Mouse (Mus musculus): Measurements from ENCODE around the gene Tbc1d2b.

Tbc1d2b gene

GRCm38 (mm10) chr9:90270193-90270943, at the start of gene Tbc1d2b:
Gene Tbc1d2b, minus strand, starts transcription at chr9:90270804.
- DNase-seq (ENCODE audit: low read depth, low spot score), result peak; percentile 49

- DNase-seq (ENCODE audit: low read depth, low spot score), result peak; percentile 7
Observed at GRCm38 (mm10) chr9:90316300-90316699, 45.7 kb upstream of the Tbc1d2b start.

GRCm38 (mm10) chr9:90315662-90316061, 45.1 kb upstream of the Tbc1d2b start:
- DNase-seq (ENCODE audit: low read depth, low spot score), result no peak

- no peak for DNase-seq (ENCODE audit: low read depth, low spot score)
Observed at GRCm38 (mm10) chr9:90304254-90304653, 33.6 kb upstream of the Tbc1d2b start.

- DNase-seq (ENCODE audit: low read depth, low spot score), result no peak
Observed at GRCm38 (mm10) chr9:90303101-90303835, 32.7 kb upstream of the Tbc1d2b start.

- DNase-seq (ENCODE audit: low read depth, low spot score), result no peak
Observed at GRCm38 (mm10) chr9:90302670-90303069, 32.1 kb upstream of the Tbc1d2b start.

- DNase-seq (ENCODE audit: low read depth, low spot score), result no peak
Observed at GRCm38 (mm10) chr9:90301081-90301688, 30.6 kb upstream of the Tbc1d2b start.

- no peak for DNase-seq (ENCODE audit: low read depth, low spot score)
Observed at GRCm38 (mm10) chr9:90297637-90298036, 27.0 kb upstream of the Tbc1d2b start.

- no peak for DNase-seq (ENCODE audit: low read depth, low spot score)
Observed at GRCm38 (mm10) chr9:90293641-90294398, 23.2 kb upstream of the Tbc1d2b start.

- DNase-seq (ENCODE audit: low read depth, low spot score), result no peak
Observed at GRCm38 (mm10) chr9:90278397-90278796, 7.8 kb upstream of the Tbc1d2b start.

GRCm38 (mm10) chr9:90277884-90278283, 7.3 kb upstream of the Tbc1d2b start:
- no peak for DNase-seq (ENCODE audit: low read depth, low spot score)

- no peak for DNase-seq (ENCODE audit: low read depth, low spot score)
Observed at GRCm38 (mm10) chr9:90276779-90277178, 6.2 kb upstream of the Tbc1d2b start.

GRCm38 (mm10) chr9:90275906-90276305, 5.3 kb upstream of the Tbc1d2b start:
- DNase-seq (ENCODE audit: low read depth, low spot score), result no peak

GRCm38 (mm10) chr9:90275500-90275899, 4.9 kb upstream of the Tbc1d2b start:
- no peak for DNase-seq (ENCODE audit: low read depth, low spot score)

- DNase-seq (ENCODE audit: low read depth, low spot score), result no peak
Observed at GRCm38 (mm10) chr9:90274516-90274915, 3.9 kb upstream of the Tbc1d2b start.

- peak; percentile 20 for DNase-seq (ENCODE audit: low read depth, low spot score)
Observed at GRCm38 (mm10) chr9:90272346-90272745, 1.7 kb upstream of the Tbc1d2b start.

- peak; percentile 38 for DNase-seq (ENCODE audit: low read depth, low spot score)
Observed at GRCm38 (mm10) chr9:90271541-90272090, 1.0 kb upstream of the Tbc1d2b start.

GRCm38 (mm10) chr9:90270944-90271295, 316 bp upstream of the Tbc1d2b start:
- DNase-seq (ENCODE audit: low read depth, low spot score), result no peak

GRCm38 (mm10) chr9:90269011-90269681, 1.5 kb downstream of the Tbc1d2b start:
- no peak for DNase-seq (ENCODE audit: low read depth, low spot score)

GRCm38 (mm10) chr9:90266926-90267325, 3.7 kb downstream of the Tbc1d2b start:
- no peak for DNase-seq (ENCODE audit: low read depth, low spot score)

- no peak for DNase-seq (ENCODE audit: low read depth, low spot score)
Observed at GRCm38 (mm10) chr9:90266059-90266458, 4.5 kb downstream of the Tbc1d2b start.

Measured in ES-CJ7 (cell line).